Mouse (Mus musculus) left cerebral cortex, adult 2 months (tissue): ENCODE measurements around the gene Eef1akmt4. TPM values are rescaled to one million over a fixed set of nuclear protein-coding genes. Genes with fewer than 3 reads are reported as not detected.

Experiments
- DNase-seq, 2 experiments: peaks; one replicate each; pipeline ENCODE4 v3.0.0; 2021 to 2022; ENCODE audit warnings: low spot score in 2 of 2, mixed read lengths in 1 of 2; ENCODE audit errors: extremely low spot score in 1 of 2
- H3K27ac ChIP-seq: fragments of 200-600 bp; 2 replicates; pipeline ENCODE4 v1.8.1; 2022
- H3K4me3 ChIP-seq: fragments of 200-600 bp; 2 replicates; pipeline ENCODE4 v1.8.1; 2022
- CTCF ChIP-seq: fragments of 200-600 bp; IDR thresholded peaks from 2 replicates; pipeline ENCODE4 v1.8.1; 2022; ENCODE audit warnings: antibody characterized with exemption, mild to moderate bottlenecking, moderate library complexity
- intact Hi-C: fragments of 180-260 bp; cut with DNase I; formaldehyde crosslinking; loops from one replicate; pipeline ENCODE4 v1.15.1; 2025
- long read RNA-seq, 2 experiments: library from polyadenylated mRNA; stranded (forward); transcript quantifications; one replicate each; pipeline ENCODE4 v2.0.0; 2021; ENCODE audit warnings: borderline mapping rate in 2 of 2
- total RNA-seq, 2 experiments: library from RNA; stranded (reverse); gene quantifications; 2 replicates each; pipeline ENCODE4 v1.2.3; 2021

The Eef1akmt4 gene
- 1 to 10 TPM; 1.8 to 2.4 TPM for total RNA-seq
- long read RNA-seq, experiment 1, partial matches to known transcripts = 0 of 4 reads
- long read RNA-seq, experiment 1, other reads (novel, unspliced or antisense) = 0 of 4 reads
- long read RNA-seq, experiment 2, partial matches to known transcripts = 0 of 1 reads
- long read RNA-seq, experiment 2, other reads (novel, unspliced or antisense) = 0 of 1 reads

DNA sequence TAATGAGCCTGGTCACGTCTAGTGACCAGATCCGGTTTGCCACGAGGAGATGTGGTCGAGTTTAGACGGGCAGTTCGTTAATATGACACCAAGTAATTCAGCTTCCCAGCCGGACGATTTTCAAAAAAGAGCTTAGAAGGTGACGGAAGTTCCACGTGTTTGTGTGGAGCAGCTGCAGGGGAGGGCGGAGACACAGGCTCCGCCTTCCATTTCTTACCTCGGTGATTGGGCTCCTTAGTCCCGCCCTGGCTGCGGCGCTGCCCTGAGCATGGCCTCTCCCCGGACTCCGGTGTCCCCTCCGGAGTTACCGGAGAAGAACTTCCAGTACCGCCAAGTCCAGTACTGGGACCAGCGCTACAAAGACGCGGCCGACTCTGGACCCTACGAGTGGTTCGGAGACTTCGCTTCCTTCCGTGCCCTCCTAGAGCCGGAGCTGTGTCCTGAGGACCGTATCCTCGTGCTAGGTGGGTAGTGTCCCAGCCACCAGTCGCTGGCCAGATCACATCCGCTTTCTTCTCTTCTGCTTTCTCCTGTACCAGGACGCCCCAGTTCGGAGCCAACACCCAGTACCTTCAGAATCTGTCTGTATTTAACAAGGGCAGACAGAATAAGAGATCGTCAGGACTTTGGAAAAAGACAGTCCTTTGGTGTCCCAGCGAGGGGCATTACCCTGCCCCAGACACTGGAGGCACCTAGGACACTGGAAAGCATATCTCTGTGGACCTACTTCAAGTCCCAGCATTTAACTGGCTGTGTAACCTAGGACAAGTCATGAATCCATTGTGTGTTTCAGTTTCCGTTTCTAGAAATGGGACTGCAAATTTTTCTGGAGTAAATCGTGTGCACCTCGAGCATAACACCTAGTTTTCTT is at the start of gene Eef1akmt4, which contains the start of the genes Gm49333 and Alg3:
TSS of gene Eef1akmt4 (plus strand) at position 237 of the 871 bp plus-strand sequence.
TSS of gene Gm49333 (plus strand) at position 254 of the 871 bp plus-strand sequence.
TSS of gene Alg3 (minus strand) at position 379 of the 871 bp plus-strand sequence.
- H3K4me3 ChIP-seq = peak within 1 kb of the TSS; percentile 67
- intact Hi-C loops = loop anchor here (1.0 to 5.0 kb wide), 2 partner anchors 40 to 64 kb away; partner anchors contain the start of genes Abcf3 and Psmd2
- peak; percentile 66 to 73 for DNase-seq
- TF ChIP-seq CTCF = no peak; the same call in none of the 2 replicates
- H3K27ac ChIP-seq = peak within 1 kb of the TSS; percentile 84

DNA sequence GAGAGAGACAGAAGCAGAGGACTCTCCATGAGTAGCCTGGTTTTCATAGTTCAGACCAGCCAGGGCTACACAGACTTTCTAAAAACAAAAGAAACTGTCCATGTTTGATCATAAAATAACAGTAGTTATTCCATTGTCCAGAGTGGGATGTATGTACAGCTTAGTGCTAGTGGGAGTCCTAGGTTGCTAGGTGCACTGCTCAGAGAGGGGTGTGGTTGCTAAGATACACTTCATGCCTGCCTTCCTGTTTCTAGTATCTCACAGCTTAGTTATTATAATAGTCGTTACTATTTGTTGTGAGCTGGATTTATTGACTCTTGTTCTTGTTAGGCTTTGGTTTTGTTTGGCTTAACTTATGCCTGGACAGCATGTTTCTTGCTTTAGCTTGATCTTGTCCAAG is 46.3 kb upstream of the Eef1akmt4 start:
- no peak for DNase-seq

DNA sequence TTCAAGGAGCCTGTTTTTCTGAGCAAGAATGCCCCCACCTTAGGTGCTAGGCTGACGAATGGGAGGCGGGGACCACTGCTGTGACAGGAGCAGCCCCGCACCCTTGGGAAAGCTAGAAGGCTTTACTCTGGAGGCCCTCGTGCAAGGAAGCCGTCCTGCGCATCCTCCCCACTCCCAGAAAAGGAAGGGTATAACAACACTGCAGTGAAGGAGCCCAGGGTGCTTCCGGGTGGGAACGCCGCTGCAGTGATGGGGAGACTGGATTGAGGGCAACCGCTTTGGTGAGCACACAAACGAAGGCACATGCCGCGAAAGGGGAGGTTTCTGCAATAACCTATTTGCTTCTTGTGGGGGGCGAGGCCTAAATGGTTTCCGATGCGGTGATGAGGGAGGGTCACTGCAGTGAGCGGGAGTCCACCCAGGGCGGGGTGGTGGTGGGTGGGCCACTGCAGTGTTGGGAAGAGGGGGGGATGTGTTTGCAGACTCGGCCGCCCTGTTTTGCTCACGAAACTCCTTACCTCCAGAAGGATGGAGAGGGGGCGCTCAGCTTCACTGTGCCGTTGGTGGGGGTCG is 21.9 kb upstream of the Eef1akmt4 start, which contains the start of gene Vwa5b2:
TSS of gene Vwa5b2 (plus strand) at position 106 of the 573 bp plus-strand sequence.
- intact Hi-C loops = loop anchor here (10.0 kb wide), 1 partner anchor 55 kb away; no protein-coding TSS in a partner anchor
- Histone ChIP-seq H3K4me3 (peak within 1 kb of the TSS; percentile 64), H3K27ac (peak within 1 kb of the TSS; percentile 88)
- no peak for TF ChIP-seq CTCF
- DNase-seq = peak in 1 of 2 experiments; percentile 49

More for the DNA sequence above, 46.3 kb upstream of the Eef1akmt4 start:
- Histone ChIP-seq H3K4me3 (no peak overlapping the region), H3K27ac (no peak overlapping the region)
- intact Hi-C loops = no loop called here
- TF ChIP-seq CTCF = no peak

DNA sequence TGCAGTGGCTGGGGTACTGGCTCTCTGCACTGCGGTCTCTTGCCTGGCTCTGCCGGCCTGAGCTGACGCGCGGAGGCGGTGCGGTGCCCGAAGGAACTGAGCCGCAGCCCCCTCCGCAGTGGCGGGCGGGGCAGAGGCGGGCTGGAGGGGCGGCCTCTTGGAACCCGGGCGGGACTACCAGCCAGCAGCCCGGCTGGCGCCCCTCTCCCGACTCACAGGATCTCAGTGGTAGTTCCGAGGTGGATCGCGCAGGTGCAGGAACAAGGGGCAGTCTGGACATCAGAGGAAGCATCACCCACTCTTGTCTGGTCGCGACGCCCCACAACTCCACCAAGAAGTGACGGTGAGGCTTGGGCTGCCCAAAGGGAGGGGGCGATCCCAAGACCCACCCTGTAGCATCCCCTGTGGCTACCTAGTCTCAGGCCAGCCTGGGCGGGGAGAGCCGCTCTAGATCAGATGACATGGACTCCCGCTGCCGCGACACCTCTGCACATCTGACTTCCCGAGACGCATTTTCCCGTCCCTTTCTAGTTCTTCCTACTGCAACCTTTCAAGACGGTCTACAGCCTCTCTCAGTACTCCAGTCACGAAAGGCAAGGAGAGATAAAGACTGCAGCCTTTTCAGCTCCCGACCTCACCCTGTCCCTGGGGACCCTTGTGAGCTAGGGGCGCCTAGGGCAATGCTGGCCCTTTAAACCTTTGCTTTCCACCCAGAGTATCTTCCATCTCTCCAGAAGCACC is 21.3 kb upstream of the Eef1akmt4 start:
- peak; percentile 57 to 75 for DNase-seq
- TF ChIP-seq CTCF = no peak
- peak overlapping the region; percentile 64 for H3K4me3 ChIP-seq
- intact Hi-C loops = loop anchor here (10.0 kb wide), 1 partner anchor 55 kb away; no protein-coding TSS in a partner anchor
- H3K27ac ChIP-seq = peak overlapping the region; percentile 88

DNA sequence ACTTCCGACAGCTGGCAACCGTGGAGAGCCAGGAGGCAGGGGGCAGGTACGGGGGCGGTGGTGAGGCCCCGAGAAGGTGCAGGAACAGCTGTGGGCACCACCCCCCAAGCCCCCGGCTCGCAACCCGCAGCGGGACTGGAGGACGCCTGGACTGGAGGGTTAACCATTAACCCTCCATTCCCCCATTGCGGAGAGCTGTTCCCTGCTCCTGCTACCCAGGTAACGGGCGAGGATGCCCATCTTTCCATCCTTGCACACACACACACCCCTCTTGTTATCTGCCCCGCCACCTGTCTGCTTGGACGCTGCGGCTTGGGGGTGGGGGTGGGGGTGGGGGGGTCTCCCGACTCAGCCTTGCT is 20.7 kb upstream of the Eef1akmt4 start:
- no peak for TF ChIP-seq CTCF
- Histone ChIP-seq H3K4me3 (peak overlapping the region; percentile 64), H3K27ac (peak overlapping the region; percentile 88; the same call in 1 of the 2 replicates)
- DNase-seq = no peak
- intact Hi-C loops = no loop called here

DNA sequence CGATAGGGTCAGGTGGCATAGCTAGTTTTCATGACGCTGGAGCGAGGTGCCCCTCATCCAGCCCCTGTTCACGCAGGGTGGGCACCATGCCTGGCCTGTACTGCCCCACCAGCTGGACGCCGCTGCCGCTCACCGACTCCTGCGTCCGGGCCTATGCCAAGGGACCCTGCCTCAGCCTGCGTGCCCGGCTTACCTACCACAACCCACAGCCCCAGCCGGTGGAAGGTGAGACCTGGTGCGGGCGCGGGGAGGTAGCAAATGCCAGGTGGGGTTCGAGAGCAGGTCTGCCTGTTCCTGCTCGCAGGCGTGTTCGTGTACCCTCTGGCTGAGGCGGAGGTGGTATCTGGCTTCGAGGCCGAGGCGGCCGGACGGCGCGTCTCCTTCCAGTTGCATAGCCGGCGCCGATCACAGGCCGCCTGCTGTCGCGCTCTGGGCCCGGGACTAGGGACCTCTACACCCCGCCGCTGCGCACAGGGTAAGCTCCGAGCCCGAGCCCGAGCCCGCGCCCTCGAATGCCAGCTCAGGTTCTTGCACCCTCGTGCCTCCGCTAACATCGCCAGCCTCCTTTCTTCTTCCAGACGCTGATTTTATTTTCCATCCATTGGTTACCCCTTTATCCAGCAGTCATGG is 20.2 kb upstream of the Eef1akmt4 start:
- intact Hi-C loops = no loop called here
- Histone ChIP-seq H3K27ac (no peak overlapping the region), H3K4me3 (peak overlapping the region; percentile 64)
- no peak for TF ChIP-seq CTCF
- DNase-seq = no peak

DNA sequence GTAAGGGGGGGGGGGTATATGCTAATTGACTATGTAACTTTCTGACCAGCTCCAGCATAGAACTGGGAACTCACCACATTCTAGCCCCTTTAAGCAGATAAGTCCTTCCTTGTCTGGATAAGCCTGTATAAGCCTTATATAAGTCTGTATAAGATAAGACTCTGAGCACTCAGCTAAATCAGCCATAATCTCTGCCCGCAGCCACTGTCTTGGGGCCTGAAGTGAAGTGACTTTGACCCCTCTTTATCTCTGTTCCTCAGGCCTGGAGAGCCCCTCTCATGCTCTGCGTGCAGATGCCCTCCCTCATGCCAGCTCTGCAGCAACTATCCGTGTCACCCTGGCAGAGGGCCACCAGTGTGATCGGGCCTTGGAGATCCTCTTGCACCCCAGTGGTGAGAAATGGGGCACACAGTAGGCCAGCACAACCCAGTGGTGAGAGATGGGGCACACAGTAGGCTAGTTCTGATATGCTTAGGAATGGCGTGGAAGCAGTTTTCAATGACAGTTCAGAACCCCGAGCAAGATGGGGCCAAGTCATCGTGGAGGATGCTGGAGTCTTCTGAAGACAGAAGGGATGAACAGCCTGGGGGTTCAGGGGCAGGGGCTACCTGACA is 16.2 kb upstream of the Eef1akmt4 start:
- DNase-seq = no peak
- no peak for TF ChIP-seq CTCF
- intact Hi-C loops = no loop called here

DNA sequence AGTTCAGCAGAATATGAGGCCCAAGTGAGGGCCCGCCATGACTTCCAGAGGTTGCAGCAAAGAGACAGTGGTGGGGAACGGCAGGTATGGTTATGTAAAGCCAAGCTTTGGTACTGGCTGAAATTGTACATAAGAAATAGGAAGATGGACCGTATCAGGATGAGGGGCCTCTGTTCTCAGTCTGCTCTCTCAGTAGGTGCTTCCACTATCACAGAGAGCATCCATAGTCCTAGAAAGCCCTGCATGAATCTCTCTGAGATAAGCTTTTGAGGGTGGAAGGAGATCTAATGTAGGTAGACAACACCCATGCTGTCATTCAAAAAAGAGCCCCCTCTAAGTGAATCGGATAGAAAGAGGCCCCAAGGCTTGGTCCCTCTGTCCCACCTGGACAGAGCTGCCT is 15.7 kb upstream of the Eef1akmt4 start:
- intact Hi-C loops = no loop called here
- H3K4me3 ChIP-seq = no peak overlapping the region
- no peak overlapping the region for H3K27ac ChIP-seq
- no peak for DNase-seq
- TF ChIP-seq CTCF = no peak

More for the DNA sequence above, 16.2 kb upstream of the Eef1akmt4 start:
- H3K27ac ChIP-seq = no peak overlapping the region
- H3K4me3 ChIP-seq = no peak overlapping the region

DNA sequence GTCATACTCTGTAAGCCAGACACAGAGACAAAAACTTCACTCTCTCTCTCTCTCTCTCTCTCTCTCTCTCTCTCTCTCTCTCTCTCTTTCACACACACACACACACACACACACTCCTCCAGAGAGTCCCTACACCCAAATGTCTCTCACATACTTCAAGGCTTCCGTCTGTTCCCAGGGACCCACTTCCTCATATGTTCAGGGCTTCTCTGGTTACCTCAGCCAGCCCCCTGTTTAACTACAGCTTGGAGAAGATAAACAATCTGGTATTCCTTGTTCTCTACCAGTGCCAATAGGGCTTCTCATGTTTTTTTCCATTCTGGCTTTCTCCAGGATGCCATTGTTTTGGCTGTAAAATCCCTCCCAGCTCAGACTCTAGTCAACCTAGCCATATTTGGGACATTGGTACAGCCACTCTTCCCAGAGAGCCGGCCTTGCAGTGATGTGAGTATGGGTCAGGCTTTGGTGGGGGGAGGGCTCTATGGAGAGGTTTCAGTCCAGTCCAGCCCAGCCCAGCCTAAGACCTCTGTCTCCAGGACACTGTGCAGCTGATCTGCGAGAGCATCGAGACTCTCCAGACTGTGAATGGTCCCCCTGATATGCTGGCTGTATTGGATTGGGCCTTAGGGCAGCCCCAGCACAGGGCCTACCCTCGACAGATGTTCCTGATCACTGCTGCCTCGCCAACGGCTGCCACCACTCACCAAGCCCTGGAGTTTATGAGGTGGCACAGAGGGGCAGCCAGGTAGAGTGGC is 14.5 kb upstream of the Eef1akmt4 start:
- Histone ChIP-seq H3K4me3 (no peak overlapping the region), H3K27ac (no peak overlapping the region)
- DNase-seq = no peak
- intact Hi-C loops = no loop called here
- no peak for TF ChIP-seq CTCF

DNA sequence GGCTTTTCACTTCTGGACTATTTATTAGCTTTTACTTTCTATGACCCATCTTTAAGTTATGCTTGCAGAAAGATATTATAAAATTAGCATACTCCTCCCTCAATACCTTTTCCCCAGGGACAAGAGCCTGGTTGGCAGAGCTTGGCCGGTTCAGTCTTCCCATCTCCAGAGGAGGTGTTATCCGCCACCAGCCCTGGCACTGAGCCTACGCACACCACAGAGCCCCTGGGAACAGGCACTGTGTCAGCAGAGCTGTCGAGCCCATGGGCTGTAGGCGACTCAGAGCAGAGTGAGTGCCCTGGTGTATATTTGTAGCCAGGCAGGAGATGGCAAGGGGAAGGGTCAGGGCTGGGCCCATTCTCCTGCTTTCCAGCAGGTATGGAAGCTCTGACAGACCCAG is 10.9 kb upstream of the Eef1akmt4 start:
- no peak for TF ChIP-seq CTCF
- intact Hi-C loops = no loop called here
- DNase-seq = peak in 1 of 2 experiments; percentile 18
- Histone ChIP-seq H3K4me3 (no peak overlapping the region), H3K27ac (no peak overlapping the region)
